Mouse (Mus musculus) forebrain, embryonic 15.5 days (tissue): ENCODE data around the gene Gria4. TPM values are rescaled to one million over a fixed set of nuclear protein-coding genes. Genes with fewer than 3 reads are reported as not detected.
A peak's percentile ranks its signal among the peaks of the same experiment; 100 is the strongest.
"Not testable (repeated sequence)": the region's sequence is repeated elsewhere in the genome, so short reads cannot be mapped to it uniquely, and the experiment has no call there.

Experiments used
- ATAC-seq: fragments of 200-750 bp; cut with Nextera tagmentation; replicated peaks from 2 replicates; pipeline ENCODE4 v1.8.0; 2017; ENCODE audit warnings: mild to moderate bottlenecking, moderate TSS enrichment, moderate library complexity
- H3K27ac ChIP-seq: fragments of 300-500 bp; sonication (generic); replicated peaks from 2 replicates; pipeline ENCODE4 v1.5.1; 2015; ENCODE audit warnings: mild to moderate bottlenecking, inconsistent platforms
- H3K27me3 ChIP-seq: fragments of 300-500 bp; sonication (generic); 2 replicates; pipeline ENCODE4 v1.6.1; 2015; ENCODE audit warnings: inconsistent platforms
- H3K36me3 ChIP-seq: fragments of 300-500 bp; sonication (generic); 2 replicates; pipeline ENCODE4 v1.6.1; 2015; ENCODE audit warnings: mild to moderate bottlenecking, inconsistent platforms
- H3K4me1 ChIP-seq: fragments of 300-500 bp; sonication (generic); 2 replicates; pipeline ENCODE4 v1.6.1; 2015; ENCODE audit warnings: inconsistent platforms
- H3K4me2 ChIP-seq: fragments of 300-500 bp; sonication (generic); replicated peaks from 2 replicates; pipeline ENCODE4 v1.6.1; 2015; ENCODE audit warnings: mild to moderate bottlenecking, inconsistent platforms
- H3K4me3 ChIP-seq: fragments of 300-500 bp; sonication (generic); 2 replicates; pipeline ENCODE4 v1.5.1; 2015; ENCODE audit warnings: mild to moderate bottlenecking, inconsistent platforms
- H3K9ac ChIP-seq: fragments of 300-500 bp; sonication (generic); replicated peaks from 2 replicates; pipeline ENCODE4 v1.6.1; 2015; ENCODE audit warnings: mild to moderate bottlenecking, inconsistent platforms
- H3K9me3 ChIP-seq: fragments of 300-500 bp; sonication (generic); 2 replicates; pipeline ENCODE4 v1.6.1; 2016; ENCODE audit warnings: inconsistent platforms
- WGBS: fragments of 180-500 bp; shearing (Covaris S2); methylation state at CpG from one replicate; pipeline ENCODE4 v1.1.7; 2015; ENCODE audit warnings: mixed read lengths; 5-methylcytosine and 5-hydroxymethylcytosine counted together
- polyA plus RNA-seq: library from polyadenylated mRNA; unstranded; fragments of >200 nt; fragmentation: Nextera tagmentation; extraction: Ambion mirVana; gene quantifications from 2 replicates; pipeline ENCODE4 v1.2.1, GENCODE M21; 2015

The Gria4 gene
- 20.1 and 21.2 TPM in 2 replicates for polyA plus RNA-seq

GRCm38 (mm10) chr9:4795544-4796288 is at the start of gene Gria4:
Gene Gria4 (minus strand): TSS chr9:4796234.
- WGBS = under 1% methylated on average over 46 of the region's 46 CpGs
- Histone ChIP-seq H3K27ac (peak within 1 kb of the TSS; percentile 92), H3K4me2 (peak within 1 kb of the TSS; percentile 67), H3K9ac (peak within 1 kb of the TSS; percentile 75), H3K36me3 (no peaks in the 10 kb centered on the region), H3K4me3 (peak within 1 kb of the TSS; percentile 64), H3K27me3 (no peaks in the 10 kb centered on the region), H3K4me1 (0 out of 2 replicates have a peak, but pooled peaks cover 13% of the 10 kb centered on the region), H3K9me3 (no peaks in the 10 kb centered on the region)
- peak; percentile 97 for ATAC-seq

GRCm38 (mm10) chr9:4810941-4811340 is 14.9 kb upstream of the Gria4 start:
- H3K4me3 ChIP-seq, H3K27me3 ChIP-seq, H3K27ac ChIP-seq, ATAC-seq, H3K4me2 ChIP-seq, H3K9me3 ChIP-seq, H3K9ac ChIP-seq, H3K36me3 ChIP-seq, H3K4me1 ChIP-seq: not testable (repeated sequence)
- 87% methylated on average over 2 of the region's 2 CpGs for WGBS

- Histone ChIP-seq H3K36me3 (no peaks in the 10 kb centered on the region), H3K27ac (no peak overlapping the region), H3K4me2 (no peak overlapping the region), H3K4me3 (no peak overlapping the region), H3K27me3 (no peaks in the 10 kb centered on the region), H3K4me1 (no peaks in the 10 kb centered on the region), H3K9ac (no peak overlapping the region), H3K9me3 (no peaks in the 10 kb centered on the region)
- no peak for ATAC-seq
- WGBS = 34% methylated on average over 7 of the region's 7 CpGs
Measured at GRCm38 (mm10) chr9:4803151-4803755, 7.2 kb upstream of the Gria4 start.

GRCm38 (mm10) chr9:4797396-4797795 is 1.4 kb upstream of the Gria4 start:
- Histone ChIP-seq H3K4me1 (0 out of 2 replicates have a peak, but pooled peaks cover 13% of the 10 kb centered on the region), H3K9ac (no peak overlapping the region), H3K27ac (no peak overlapping the region), H3K9me3 (no peaks in the 10 kb centered on the region), H3K27me3 (no peaks in the 10 kb centered on the region), H3K36me3 (no peaks in the 10 kb centered on the region), H3K4me2 (no peak overlapping the region), H3K4me3 (no peak overlapping the region)
- WGBS = 94% methylated on average over 2 of the region's 2 CpGs
- ATAC-seq = no peak

GRCm38 (mm10) chr9:4796289-4796645 is 233 bp upstream of the Gria4 start:
- Histone ChIP-seq H3K9me3 (no peaks in the 10 kb centered on the region), H3K4me2 (peak overlapping the region; percentile 67), H3K27ac (peak overlapping the region; percentile 92), H3K36me3 (no peaks in the 10 kb centered on the region), H3K4me3 (peak overlapping the region; percentile 64), H3K4me1 (0 out of 2 replicates have a peak, but pooled peaks cover 13% of the 10 kb centered on the region), H3K27me3 (no peaks in the 10 kb centered on the region), H3K9ac (peak overlapping the region; percentile 75)
- 2% methylated on average over 4 of the region's 4 CpGs for WGBS
- ATAC-seq = no peak; the same call in 1 of the 2 replicates

- under 1% methylated on average over 6 of the region's 6 CpGs for WGBS
- peak overlapping the region; percentile 75 for H3K9ac ChIP-seq
- no peak for ATAC-seq
- H3K27ac ChIP-seq = peak overlapping the region; percentile 92
- peak overlapping the region; percentile 67 for H3K4me2 ChIP-seq
- no peaks in the 10 kb centered on the region for H3K36me3 ChIP-seq
- H3K27me3 ChIP-seq = no peaks in the 10 kb centered on the region
- 0 out of 2 replicates have a peak, but pooled peaks cover 13% of the 10 kb centered on the region for H3K4me1 ChIP-seq
- H3K9me3 ChIP-seq = no peaks in the 10 kb centered on the region
- peak overlapping the region; percentile 64 for H3K4me3 ChIP-seq
Measured at GRCm38 (mm10) chr9:4795075-4795474, 959 bp downstream of the Gria4 start.

GRCm38 (mm10) chr9:4794411-4794810 is 1.6 kb downstream of the Gria4 start:
- Histone ChIP-seq H3K27me3 (no peaks in the 10 kb centered on the region), H3K9ac (peak overlapping the region; percentile 75), H3K27ac (peak overlapping the region; percentile 92), H3K4me1 (0 out of 2 replicates have a peak, but pooled peaks cover 13% of the 10 kb centered on the region), H3K4me2 (peak overlapping the region; percentile 67), H3K36me3 (no peaks in the 10 kb centered on the region), H3K9me3 (no peaks in the 10 kb centered on the region), H3K4me3 (peak overlapping the region; percentile 64)
- WGBS = 14% methylated on average over 10 of the region's 10 CpGs
- no peak for ATAC-seq

- not testable (repeated sequence) for H3K4me2 ChIP-seq, H3K36me3 ChIP-seq, H3K27me3 ChIP-seq, H3K4me1 ChIP-seq, H3K9me3 ChIP-seq, H3K9ac ChIP-seq, H3K27ac ChIP-seq, H3K4me3 ChIP-seq, ATAC-seq
Measured at GRCm38 (mm10) chr9:4749407-4749806, 46.6 kb downstream of the Gria4 start.

- Histone ChIP-seq H3K9ac (no peak overlapping the region), H3K4me1 (peaks cover 3% of the 10 kb centered on the region; the same call in 1 of the 2 replicates), H3K9me3 (no peaks in the 10 kb centered on the region), H3K36me3 (no peaks in the 10 kb centered on the region), H3K4me3 (no peak overlapping the region), H3K27ac (no peak overlapping the region), H3K27me3 (no peaks in the 10 kb centered on the region), H3K4me2 (no peak overlapping the region)
- WGBS = 46% methylated on average over 2 of the region's 2 CpGs
- ATAC-seq = peak; percentile 57
Measured at GRCm38 (mm10) chr9:4714086-4714485, 81.9 kb downstream of the Gria4 start.

- H3K9me3 ChIP-seq = no peaks in the 10 kb centered on the region
- no peaks in the 10 kb centered on the region for H3K36me3 ChIP-seq
- H3K4me3 ChIP-seq = no peak overlapping the region
- no peak overlapping the region for H3K4me2 ChIP-seq
- no peak overlapping the region for H3K27ac ChIP-seq
- no peak overlapping the region for H3K9ac ChIP-seq
- peak; percentile 80 for ATAC-seq
- H3K27me3 ChIP-seq = no peaks in the 10 kb centered on the region
- H3K4me1 ChIP-seq = peaks cover 3% of the 10 kb centered on the region; the same call in 1 of the 2 replicates
Measured at GRCm38 (mm10) chr9:4712367-4712766, 83.7 kb downstream of the Gria4 start.

- no peak overlapping the region for H3K9ac ChIP-seq
- no peaks in the 10 kb centered on the region for H3K9me3 ChIP-seq
- H3K27me3 ChIP-seq = no peaks in the 10 kb centered on the region
- H3K4me2 ChIP-seq = no peak overlapping the region
- ATAC-seq = no peak
- no peak overlapping the region for H3K27ac ChIP-seq
- WGBS = 82% methylated on average over 1 of the region's 1 CpGs
- no peak overlapping the region for H3K4me3 ChIP-seq
- H3K36me3 ChIP-seq = no peaks in the 10 kb centered on the region
- H3K4me1 ChIP-seq = no peaks in the 10 kb centered on the region
Measured at GRCm38 (mm10) chr9:4687149-4687548, 108.9 kb downstream of the Gria4 start.

GRCm38 (mm10) chr9:4680244-4680643 is 115.8 kb downstream of the Gria4 start:
- WGBS = 45% methylated on average over 2 of the region's 2 CpGs
- Histone ChIP-seq H3K27ac (no peak overlapping the region), H3K27me3 (no peaks in the 10 kb centered on the region), H3K9me3 (no peaks in the 10 kb centered on the region), H3K4me3 (no peak overlapping the region), H3K9ac (no peak overlapping the region), H3K4me2 (no peak overlapping the region), H3K4me1 (peaks cover 3% of the 10 kb centered on the region; the same call in 1 of the 2 replicates), H3K36me3 (no peaks in the 10 kb centered on the region)
- peak; percentile 75; the same call in 1 of the 2 replicates for ATAC-seq
